Mouse (Mus musculus) liver, adult (tissue): ENCODE measurements around the gene Pdk3.

Source experiments
- GATA4 ChIP-seq: IDR thresholded peaks from 2 replicates; pipeline ENCODE4 v1.6.1; 2014; ENCODE audit warnings: mild to moderate bottlenecking, low read length; ENCODE audit not compliant: insufficient replicate concordance

Pdk3 gene

GRCm38 (mm10) chrX:93749165-93749564 lies 82.8 kb downstream of the Pdk3 start:
- no peak for TF ChIP-seq GATA4

DNA sequence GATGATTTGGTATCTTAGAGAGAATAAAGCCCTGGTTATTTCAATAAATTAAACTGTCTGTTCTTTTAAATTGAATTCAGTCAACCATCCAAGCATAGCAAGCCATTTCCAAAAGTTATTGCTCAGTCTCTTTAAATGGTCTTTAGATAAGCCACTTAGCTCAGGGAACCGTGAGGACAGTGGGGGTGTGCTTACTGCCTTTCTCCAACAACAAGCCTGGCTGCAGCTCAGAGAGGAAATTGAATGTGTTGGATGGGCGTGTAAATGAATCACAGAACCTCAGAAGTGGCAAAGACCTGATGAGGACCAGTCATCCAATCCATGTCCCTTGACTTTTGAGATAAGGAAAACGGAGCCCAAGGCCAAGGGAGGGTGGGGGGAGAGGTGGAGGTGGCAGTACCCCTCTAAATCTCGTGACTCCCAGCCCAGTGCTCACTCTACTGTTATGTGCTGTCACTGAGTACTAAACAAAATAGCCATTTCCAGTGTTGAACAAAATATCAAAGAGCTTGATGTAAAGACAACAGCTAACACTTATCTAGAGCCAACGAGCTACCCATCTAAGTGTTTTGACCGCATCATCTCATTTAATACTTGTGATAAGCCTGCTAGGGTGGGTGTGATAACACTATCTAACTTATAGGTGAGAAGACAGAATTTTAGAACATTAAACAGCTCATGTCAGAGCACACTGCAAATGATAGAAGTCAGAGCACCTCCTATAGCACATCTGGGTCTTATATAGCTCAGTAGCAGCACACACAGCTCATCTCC lies 98.8 kb downstream of the Pdk3 start:
- TF ChIP-seq GATA4 = no peak

DNA sequence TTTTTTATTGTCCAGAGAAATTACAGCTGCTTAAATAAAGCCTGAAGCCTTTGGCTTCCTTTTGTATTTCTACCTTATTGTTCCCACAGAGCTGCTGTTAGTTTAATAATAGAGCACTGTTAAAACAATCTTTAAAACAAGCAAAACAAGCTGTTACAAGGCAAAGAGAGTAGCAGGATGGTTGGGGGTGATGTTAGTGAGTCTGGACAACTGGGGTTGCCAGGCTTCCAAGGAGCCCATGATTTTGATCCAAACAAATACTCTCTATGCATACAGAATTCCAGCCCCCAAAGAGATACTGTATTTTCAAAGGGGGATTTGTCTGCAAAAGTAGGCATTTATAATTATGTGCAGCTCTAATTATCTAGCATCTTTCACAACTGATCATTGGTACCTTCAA lies 99.6 kb downstream of the Pdk3 start:
- no peak for TF ChIP-seq GATA4

DNA sequence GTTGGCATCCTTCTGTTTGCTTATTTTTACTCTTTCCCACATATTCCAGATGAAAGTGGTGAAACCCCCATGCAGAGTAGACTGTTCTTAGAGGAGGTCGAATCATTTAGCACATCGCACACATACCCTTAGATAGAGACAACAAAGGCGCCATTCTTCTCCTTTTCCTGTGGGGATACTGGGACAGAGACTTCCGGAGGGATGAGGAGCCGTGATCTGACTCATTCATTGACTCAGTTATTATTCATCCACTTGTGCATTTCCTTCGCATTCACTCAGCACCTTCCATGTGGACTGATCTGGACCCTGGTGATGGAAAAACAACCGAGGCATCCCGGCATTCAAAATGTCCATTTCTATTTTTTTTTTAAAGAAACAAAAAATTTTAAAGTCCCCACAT lies 101.1 kb downstream of the Pdk3 start:
- TF ChIP-seq GATA4 = no peak

DNA sequence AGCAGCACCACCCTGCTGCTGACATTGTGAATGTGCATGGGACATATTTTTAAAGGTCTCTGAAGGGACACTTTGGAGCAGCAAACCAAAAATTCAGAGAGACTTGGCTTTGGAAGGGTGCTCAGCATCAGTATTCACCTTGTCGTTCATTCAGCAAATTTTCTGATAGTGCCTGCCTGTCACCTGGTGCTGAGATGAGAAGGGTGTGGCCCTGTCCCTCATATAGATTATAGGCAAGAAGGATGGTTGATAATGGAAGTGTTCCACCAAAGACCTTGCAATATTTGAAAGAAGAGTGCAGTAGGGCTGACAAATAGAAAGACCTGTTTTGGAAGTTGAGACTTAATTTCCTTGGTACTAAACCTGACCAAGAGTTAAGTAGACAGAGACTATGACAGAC lies 102.5 kb downstream of the Pdk3 start:
- TF ChIP-seq GATA4 = no peak
